Mouse (Mus musculus): ENCODE data around the gene Gm45337. TPM values are rescaled to one million over a fixed set of nuclear protein-coding genes. Genes with fewer than 3 reads are reported as not detected.

The Gm45337 gene
- polyA plus RNA-seq, 1 experiment from 2014 or later = not detected

Other genes with a start within 250 kb of the Gm45337 start
- 52.6 and 53.3 TPM in 2 replicates for gene Tollip, start 226.1 kb downstream of the Gm45337 start, polyA plus RNA-seq (2015; fragmentation: Nextera tagmentation; extraction: Ambion mirVana)
- gene Brsk2, start 194.9 kb downstream of the Gm45337 start, polyA plus RNA-seq (2015; fragmentation: Nextera tagmentation; extraction: Ambion mirVana) = 0.61 and 0.85 TPM in 2 replicates
- gene Mob2, start 83.5 kb downstream of the Gm45337 start, polyA plus RNA-seq (2015; fragmentation: Nextera tagmentation; extraction: Ambion mirVana) = 69.1 and 77.2 TPM in 2 replicates
- 2.4 and 2.5 TPM in 2 replicates for gene Dusp8, start 48.8 kb downstream of the Gm45337 start, polyA plus RNA-seq (2015; fragmentation: Nextera tagmentation; extraction: Ambion mirVana)
- not detected in 2 replicates for gene Gm45618, start 23.9 kb downstream of the Gm45337 start, polyA plus RNA-seq (2015; fragmentation: Nextera tagmentation; extraction: Ambion mirVana)
- not detected in 2 replicates for gene Gm39115, start 8.6 kb downstream of the Gm45337 start, polyA plus RNA-seq (2015; fragmentation: Nextera tagmentation; extraction: Ambion mirVana)
- gene Gm29735, start 12.5 kb upstream of the Gm45337 start, polyA plus RNA-seq (2015; fragmentation: Nextera tagmentation; extraction: Ambion mirVana) = not detected in 2 replicates
- not detected in 2 replicates for gene Gm4553, start 21.1 kb upstream of the Gm45337 start, polyA plus RNA-seq (2015; fragmentation: Nextera tagmentation; extraction: Ambion mirVana)
- gene Krtap5-2, start 31.4 kb upstream of the Gm45337 start, polyA plus RNA-seq (2015; fragmentation: Nextera tagmentation; extraction: Ambion mirVana) = not detected in 2 replicates
- not detected in 2 replicates for gene Gm10153, start 45.8 kb upstream of the Gm45337 start, polyA plus RNA-seq (2015; fragmentation: Nextera tagmentation; extraction: Ambion mirVana)
- not detected in 2 replicates for gene Krtap5-3, start 56.8 kb upstream of the Gm45337 start, polyA plus RNA-seq (2015; fragmentation: Nextera tagmentation; extraction: Ambion mirVana)
- not detected in 2 replicates for gene Gm7579, start 67.3 kb upstream of the Gm45337 start, polyA plus RNA-seq (2015; fragmentation: Nextera tagmentation; extraction: Ambion mirVana)
- not detected in 2 replicates for gene Krtap5-5, start 85.4 kb upstream of the Gm45337 start, polyA plus RNA-seq (2015; fragmentation: Nextera tagmentation; extraction: Ambion mirVana)
- not detected in 2 replicates for gene Gm40460, start 96.5 kb upstream of the Gm45337 start, polyA plus RNA-seq (2015; fragmentation: Nextera tagmentation; extraction: Ambion mirVana)
- gene Gm2431, start 113.7 kb upstream of the Gm45337 start, polyA plus RNA-seq (2015; fragmentation: Nextera tagmentation; extraction: Ambion mirVana) = not detected in 2 replicates
- not detected in 2 replicates for gene Gm4559, start 129.8 kb upstream of the Gm45337 start, polyA plus RNA-seq (2015; fragmentation: Nextera tagmentation; extraction: Ambion mirVana)
- gene Krtap5-1, start 152.5 kb upstream of the Gm45337 start, polyA plus RNA-seq (2015; fragmentation: Nextera tagmentation; extraction: Ambion mirVana) = not detected in 2 replicates
- gene Krtap5-4, start 158.9 kb upstream of the Gm45337 start, polyA plus RNA-seq (2015; fragmentation: Nextera tagmentation; extraction: Ambion mirVana) = not detected in 2 replicates
- 1.8 and 2.5 TPM in 2 replicates for gene Ifitm10, start 229.1 kb upstream of the Gm45337 start, polyA plus RNA-seq (2015; fragmentation: Nextera tagmentation; extraction: Ambion mirVana)
- gene Gm49369, start 238.1 kb upstream of the Gm45337 start, polyA plus RNA-seq (2015; fragmentation: Nextera tagmentation; extraction: Ambion mirVana) = 4.4 TPM in 1 of 2 replicates, not detected in the other
- gene Ctsd, start 243.4 kb upstream of the Gm45337 start, polyA plus RNA-seq (2015; fragmentation: Nextera tagmentation; extraction: Ambion mirVana) = 398 and 453 TPM in 2 replicates